Mouse (Mus musculus) c-Kit-positive CD71-positive TER-119-negative erythroid progenitor cells, embryonic 14.5 days (primary cell): Measurements from ENCODE around the gene Nfkbie.

Experiments used
- DNase-seq: peaks from one replicate; pipeline ENCODE4 v3.0.0-alpha.2; 2013; ENCODE audit warnings: low read depth

The Nfkbie gene

DNA sequence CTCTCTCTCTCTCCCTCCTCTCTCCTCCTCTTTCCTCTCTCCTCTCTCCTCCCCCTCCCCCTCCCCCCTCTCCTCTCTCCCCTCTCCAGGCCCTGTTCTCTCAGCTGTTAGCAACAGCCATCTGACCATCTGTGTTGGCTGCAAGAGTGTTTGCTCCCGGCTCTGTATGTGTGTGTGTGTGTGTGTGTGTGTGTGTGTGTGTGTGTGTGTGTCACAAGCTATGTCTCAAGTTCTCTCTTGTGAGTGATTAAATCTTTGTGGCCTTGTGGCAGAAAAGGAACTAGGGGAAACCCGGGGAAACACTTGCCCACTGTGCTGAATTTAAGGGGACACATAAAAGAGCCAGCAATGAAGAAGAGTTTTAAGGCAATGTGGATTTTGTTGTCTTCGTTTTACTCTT lies 42.3 kb downstream of the Nfkbie start:
- DNase-seq: no peak

DNA sequence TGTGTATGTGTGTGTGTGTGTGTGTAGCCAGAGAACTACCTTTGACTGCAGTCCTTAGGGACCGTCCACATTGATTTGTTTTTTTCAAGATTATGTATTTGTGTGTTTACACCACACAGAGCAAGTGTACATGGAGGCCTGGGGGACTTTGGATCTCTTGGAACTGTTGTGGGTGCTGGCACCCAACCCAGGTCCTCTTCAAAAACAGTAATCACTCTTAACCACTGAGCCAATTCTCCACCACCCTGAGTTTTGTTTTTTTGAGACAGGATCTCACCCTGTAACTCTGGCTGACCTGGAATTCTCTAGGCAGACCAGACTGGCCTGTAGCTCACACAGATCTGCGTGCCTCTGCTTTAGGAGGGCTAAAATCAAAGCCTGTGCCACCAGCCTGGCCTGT lies 42.9 kb downstream of the Nfkbie start:
- DNase-seq: no peak

DNA sequence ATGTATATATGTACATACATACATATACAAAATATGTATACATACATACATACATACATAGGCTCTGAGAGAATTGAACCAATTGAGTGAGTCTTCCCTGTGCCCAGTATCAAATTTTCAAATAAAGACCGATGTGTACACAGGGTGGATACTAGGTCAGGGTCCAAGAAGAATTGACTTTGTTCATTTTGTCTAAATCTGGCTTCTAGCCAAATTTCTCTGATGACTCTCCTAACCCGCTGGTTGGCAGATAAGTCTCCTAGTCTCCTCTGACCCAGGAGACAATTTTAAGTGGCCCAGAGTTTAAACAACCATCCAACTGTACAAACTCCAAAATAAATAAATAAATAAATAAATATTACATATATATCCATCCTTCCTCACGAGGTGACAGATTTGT lies 43.4 kb downstream of the Nfkbie start:
- no peak for DNase-seq

DNA sequence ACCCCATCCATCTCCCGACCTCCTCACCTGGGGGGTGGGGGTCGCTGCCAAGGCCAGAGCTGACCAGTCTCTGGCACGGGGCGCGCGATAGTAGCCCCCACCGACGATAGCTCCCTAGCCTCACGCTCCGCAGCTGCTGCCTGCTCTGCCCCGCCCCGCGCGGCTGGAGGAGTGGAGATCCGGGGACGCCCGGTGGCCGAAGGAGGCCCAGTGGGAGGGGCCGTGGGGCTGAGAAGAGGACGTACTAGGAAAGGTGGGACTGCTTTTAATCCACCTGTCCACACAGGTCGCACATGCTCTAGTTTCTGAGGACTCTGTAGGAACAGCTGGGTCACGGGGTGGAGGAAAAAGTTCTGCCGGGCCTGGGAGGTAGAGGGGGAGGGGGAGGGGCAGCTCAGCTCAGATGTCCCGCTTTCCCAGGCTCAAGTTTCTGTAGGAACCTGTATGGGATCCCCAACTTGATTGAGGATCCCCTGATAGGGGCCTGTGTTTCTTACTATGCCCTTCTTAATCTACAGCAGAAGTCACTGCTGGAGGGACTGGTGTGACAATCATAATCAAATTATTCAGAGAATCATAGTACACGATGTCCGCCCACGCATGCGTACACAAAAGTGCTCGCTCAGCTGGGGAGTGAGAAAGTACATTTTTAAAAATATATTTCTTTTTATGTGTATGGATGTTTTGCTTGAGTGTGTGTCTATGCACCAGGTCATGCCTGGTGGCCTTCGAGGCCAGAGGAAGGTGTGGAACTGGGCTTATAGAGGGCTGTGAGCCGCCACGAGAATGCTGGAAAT lies 44.1 kb downstream of the Nfkbie start, which contains the start of gene Slc29a1:
TSS of gene Slc29a1 (minus strand) at position 161 of the 797 bp plus-strand sequence.
- DNase-seq: no peak

DNA sequence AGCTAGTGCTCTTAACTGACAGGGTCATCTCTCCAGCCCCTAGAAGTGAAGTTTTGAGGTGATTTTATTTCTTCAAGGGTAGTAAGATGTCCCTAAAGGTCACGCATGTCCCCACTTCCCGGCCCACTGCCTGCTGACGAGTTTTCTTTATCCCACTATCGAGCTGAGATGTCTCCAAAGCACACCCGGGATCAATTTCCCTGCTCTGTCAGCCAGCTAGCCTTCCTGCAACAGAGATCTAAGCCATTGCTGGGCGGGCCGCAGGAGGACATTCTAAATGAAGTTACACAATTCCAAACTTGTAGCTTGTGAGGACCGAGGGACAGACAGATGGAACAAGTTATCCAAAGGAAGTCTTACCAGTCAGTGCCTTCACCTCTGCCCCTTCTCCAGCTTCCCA lies 44.8 kb downstream of the Nfkbie start:
- DNase-seq: no peak

DNA sequence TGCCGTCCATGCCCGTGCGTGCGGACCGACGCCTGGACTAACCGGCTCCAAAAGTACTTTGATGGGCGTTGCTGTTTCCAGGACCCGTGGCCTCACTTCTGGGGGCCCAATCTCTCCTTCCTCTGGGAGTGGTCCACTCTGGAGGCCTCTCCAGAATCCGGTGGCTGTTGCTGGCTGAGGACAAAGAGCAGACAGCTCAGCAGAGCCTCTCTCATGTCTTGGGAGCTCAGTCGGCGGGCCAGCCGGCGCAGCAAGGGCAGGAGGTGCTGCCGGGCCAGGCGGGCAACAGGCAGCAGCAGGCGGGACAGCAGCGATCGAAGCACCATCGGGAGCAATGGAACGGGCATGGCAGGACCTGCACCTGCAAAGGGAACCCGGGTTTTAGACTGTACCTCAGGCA lies 45.8 kb downstream of the Nfkbie start:
- DNase-seq: no peak

DNA sequence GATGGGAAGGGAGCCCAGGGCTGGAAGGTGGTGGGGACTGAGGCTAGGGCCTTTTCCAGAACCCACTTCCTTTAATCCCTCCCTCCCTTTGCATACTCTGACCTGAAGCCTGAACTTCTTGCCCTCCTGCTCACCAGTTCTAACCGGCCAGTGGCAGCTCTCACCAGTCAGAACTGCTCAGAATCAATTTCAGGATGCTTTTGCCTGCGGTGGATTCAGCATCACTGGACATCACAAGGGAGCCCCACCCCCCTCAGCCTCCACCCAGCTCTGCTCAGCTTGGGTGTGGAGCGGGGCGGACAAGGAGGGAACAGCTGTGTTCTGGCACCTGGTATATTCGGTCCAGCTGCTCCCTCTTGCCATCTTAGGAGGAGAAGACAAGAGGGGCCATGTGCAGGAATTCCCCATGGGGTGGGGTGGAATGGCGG lies 46.4 kb downstream of the Nfkbie start, which contains the start of gene Mymx:
TSS of gene Mymx (minus strand) at position 226 of the 428 bp plus-strand sequence.
- no peak for DNase-seq

DNA sequence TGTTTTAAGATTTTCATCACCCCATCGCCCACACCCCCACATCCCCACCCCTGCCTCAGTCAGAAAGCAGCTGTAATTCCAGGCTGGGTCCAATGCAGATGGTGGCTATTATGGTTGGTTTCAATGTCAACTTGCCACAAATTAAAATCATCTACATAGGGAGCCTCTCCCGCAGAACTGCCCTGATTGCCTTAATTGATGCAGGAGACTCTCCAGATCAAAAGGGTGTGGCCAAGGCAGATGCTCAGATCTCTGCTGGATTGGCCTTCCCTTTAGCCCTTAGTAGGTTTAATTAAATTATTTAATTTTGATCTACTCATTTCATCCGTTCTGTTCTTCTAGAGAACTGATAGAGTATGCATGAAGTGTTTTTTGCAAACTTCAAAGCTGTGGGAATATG lies 47.5 kb downstream of the Nfkbie start:
- no peak for DNase-seq

DNA sequence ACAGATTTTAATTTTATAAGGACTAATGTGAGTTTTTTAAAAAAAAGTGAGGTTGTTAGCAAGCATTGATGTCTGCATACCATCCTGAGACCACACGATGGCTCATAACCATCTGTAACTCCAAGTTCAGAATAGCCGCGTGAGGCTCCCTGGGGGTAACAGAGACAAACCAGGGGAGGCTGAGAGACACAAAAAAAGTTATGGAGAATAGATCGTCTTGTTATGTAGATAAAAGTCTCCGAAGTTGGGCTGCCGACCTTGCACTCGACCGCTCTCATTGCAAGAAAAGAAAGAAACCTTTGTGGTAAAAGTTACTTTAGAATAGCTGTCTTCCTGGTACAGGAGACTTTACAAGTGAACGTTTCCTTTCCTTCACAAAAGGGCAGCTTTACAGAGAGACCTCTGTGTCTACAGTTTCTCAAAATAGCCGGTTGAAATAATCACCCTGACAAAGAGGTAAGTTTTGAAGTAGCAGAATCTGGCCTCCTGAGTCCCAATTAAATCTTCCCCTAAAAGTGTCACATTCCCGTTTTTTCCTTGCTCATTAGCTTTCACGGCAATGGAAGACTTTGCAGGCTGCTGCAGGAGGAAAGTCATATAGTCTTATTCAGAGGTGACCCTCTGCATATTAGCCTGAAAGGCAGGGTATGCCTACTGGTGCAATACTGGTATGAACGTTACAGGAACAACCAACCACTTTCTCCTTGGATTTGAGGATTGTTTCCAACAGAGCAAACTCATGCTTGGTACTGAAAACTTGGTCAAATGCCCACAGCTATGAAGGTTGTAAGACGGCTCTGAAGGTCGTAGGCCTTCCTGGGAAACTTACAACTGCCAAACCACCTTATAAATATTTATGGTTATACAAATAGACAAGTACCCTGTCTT lies 51.7 kb downstream of the Nfkbie start:
- DNase-seq: no peak

DNA sequence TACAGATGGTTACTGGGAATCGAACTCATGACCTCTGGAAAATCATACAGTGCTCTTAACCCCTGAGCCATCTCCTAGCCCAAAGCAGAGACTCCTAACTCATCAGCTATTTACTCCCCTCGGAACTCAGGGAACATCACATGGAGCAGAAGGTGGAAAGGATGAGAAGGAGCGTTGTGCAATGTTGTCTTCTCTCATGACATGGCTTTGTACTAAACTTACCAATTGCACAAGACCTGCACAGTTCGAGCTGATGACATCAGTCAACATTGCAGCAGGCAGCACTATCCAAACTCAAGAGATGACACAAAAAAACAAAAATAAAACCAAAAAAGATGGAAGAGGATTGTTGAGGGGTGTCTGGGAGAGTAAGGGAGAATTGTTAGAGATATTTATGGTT lies 52.9 kb downstream of the Nfkbie start:
- DNase-seq: no peak

DNA sequence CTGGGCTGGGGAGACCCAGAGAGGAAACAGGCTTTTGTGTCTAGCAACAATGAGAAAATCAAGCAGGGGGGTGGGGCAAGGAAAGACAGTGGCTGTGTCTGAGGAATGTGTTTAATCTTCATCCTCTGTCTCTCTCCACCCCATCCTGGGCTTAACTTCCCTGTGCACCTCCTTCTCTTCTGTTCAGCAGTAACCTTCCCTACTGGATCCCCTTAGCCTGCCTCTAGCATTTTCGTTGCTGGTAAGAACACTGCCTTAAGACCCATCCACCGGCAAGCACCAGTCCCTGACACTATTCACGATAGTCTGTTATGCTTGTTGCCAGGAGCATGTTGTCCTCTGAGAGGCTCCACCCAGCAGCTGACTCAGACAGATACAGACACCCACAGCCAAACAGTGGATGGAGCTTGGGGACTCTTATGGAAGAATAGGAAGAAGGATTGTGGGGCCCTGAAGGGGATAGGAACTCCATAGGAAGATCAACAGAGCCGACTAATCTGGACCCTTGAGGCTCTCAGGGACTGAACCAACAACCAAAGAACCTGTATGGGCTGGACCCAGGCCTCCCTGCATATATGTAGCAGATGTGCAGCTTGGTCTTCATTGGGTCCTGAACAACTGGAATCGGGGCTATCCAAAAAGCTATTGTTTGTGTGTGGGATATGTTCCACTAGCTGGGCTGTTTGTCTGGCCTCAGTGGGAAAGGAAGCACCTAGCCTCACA lies 54.8 kb downstream of the Nfkbie start:
- DNase-seq: no peak

DNA sequence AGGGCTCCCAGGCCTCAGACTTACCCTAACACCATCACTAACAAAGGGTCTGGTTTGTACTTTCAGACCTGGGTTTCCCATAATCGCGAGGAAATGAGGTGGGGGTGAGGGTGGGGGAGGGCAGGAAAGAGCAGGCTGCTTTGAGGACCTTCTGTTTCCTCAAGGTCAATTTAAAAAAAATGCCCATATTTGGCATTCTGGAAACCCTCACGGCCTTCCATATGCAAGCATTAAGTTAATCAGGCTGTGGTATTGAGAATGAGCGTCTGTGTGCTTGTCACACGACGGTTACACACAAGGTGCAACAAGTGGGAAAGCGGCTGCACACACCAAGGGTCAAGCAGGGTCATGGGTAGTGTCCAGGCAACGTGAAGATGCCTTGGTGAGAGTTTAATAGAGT lies 56.5 kb downstream of the Nfkbie start:
- DNase-seq: no peak
